Mouse (Mus musculus) lung, adult 2 months (tissue): ENCODE results near the gene Ccnjl.

Experiments
- CTCF ChIP-seq: fragments of 200-500 bp; IDR thresholded peaks from 2 replicates; pipeline ENCODE4 v1.5.1; 2011; ENCODE audit warnings: mild to moderate bottlenecking, low read length, control low read depth; ENCODE audit not compliant: insufficient read depth
- POLR2A ChIP-seq: fragments of 200-500 bp; IDR thresholded peaks from 2 replicates; pipeline ENCODE4 v1.6.1; 2011; ENCODE audit warnings: low read depth, mild to moderate bottlenecking, control low read depth, low read length, borderline replicate concordance; ENCODE audit errors: extremely low read depth

- no peak for TF ChIP-seq POLR2A
- no peak for TF ChIP-seq CTCF
These were observed 38.1 kb downstream of the Ccnjl start for GRCm38 (mm10) chr11:43566696-43567095.
